Mouse (Mus musculus) testis, adult 2 months (tissue): ENCODE data around the gene Tenm3.

Source experiments
- CTCF ChIP-seq: fragments of 200-500 bp; IDR thresholded peaks from 2 replicates; pipeline ENCODE4 v1.5.1; 2012; ENCODE audit warnings: low read depth, mild to moderate bottlenecking, inconsistent platforms, low read length, moderate library complexity; ENCODE audit not compliant: control insufficient read depth, insufficient read depth, insufficient replicate concordance
- POLR2A ChIP-seq: fragments of 200-500 bp; IDR thresholded peaks from 2 replicates; pipeline ENCODE4 v1.6.1; 2012; ENCODE audit warnings: low read depth, mild to moderate bottlenecking, inconsistent platforms, low read length, moderate library complexity; ENCODE audit not compliant: control insufficient read depth

DNA sequence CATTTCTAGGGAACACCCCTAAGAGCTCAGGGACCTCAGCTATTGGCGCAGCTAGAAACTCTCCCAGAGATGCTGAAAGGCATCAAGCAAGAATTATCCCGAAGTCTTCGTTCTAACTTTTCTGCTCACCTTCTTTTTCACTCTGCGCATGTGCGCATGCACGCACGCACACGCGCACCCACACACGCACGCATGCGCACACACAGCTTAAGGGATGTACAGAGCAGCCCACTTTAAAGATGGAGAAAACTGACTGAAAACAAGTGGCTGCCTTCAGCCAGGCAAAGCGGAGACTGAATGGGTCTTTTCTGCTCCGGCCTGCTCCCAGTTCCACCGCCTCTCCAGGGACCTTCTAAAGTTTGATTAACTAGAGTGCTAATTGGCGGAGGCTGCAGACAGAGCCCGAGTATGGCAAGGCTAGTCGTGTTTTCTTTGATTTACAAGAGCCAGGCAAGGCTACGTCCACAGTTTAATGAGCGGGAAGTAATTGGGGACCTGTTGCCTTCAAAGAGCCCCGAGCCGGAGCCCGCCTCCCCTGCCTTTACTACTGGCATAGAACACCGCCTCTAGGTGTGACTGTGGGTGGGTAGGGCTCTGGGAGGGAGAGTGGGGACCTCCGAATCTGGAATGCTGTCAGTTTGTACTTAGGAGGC, 623.1 kb downstream of the Tenm3 start:
- TF ChIP-seq CTCF (no peak), POLR2A (no peak)
